Mouse (Mus musculus) erythroblast, embryonic 14.5 days (primary cell): Measurements from ENCODE around the gene Cux1. TPM values are rescaled to one million over a fixed set of nuclear protein-coding genes. Genes with fewer than 3 reads are reported as not detected.

ENCODE experiments used
- H3K27me3 ChIP-seq: 2 replicates; pipeline ENCODE4 v1.6.1; 2012; ENCODE audit warnings: inconsistent platforms; ENCODE audit not compliant: control insufficient read depth
- H3K36me3 ChIP-seq: 2 replicates; pipeline ENCODE4 v1.6.1; 2012; ENCODE audit warnings: mild to moderate bottlenecking, inconsistent platforms; ENCODE audit not compliant: control insufficient read depth
- H3K4me1 ChIP-seq: 2 replicates; pipeline ENCODE4 v1.6.1; 2012; ENCODE audit warnings: inconsistent platforms; ENCODE audit not compliant: control insufficient read depth
- H3K4me3 ChIP-seq: replicated peaks from 2 replicates; pipeline ENCODE3; 2012; ENCODE audit warnings: moderate library complexity, mild to moderate bottlenecking, inconsistent platforms
- H3K9me3 ChIP-seq: 2 replicates; pipeline ENCODE4 v1.6.1; 2012; ENCODE audit warnings: low read length, inconsistent platforms, mixed read lengths; ENCODE audit not compliant: control insufficient read depth
- GATA1 ChIP-seq: IDR thresholded peaks from 2 replicates; pipeline ENCODE4 v1.6.1; 2012; ENCODE audit warnings: low read length, inconsistent platforms, mixed read lengths
- TAL1 ChIP-seq: IDR thresholded peaks from 3 replicates; pipeline ENCODE4 v1.6.1; 2012; ENCODE audit warnings: low read length, inconsistent platforms, mixed read lengths
- polyA plus RNA-seq: library from polyadenylated mRNA; stranded (reverse); fragments of >175 nt; gene quantifications from 2 replicates; pipeline ENCODE4 v1.2.3, GENCODE M21; 2012

Cux1 gene
- polyA plus RNA-seq, 1 experiment: 2.9 TPM

- Histone ChIP-seq H3K36me3 (peaks cover 48% of the 10 kb centered on the region), H3K9me3 (no peaks in the 10 kb centered on the region), H3K27me3 (no peaks in the 10 kb centered on the region), H3K4me1 (no peaks in the 10 kb centered on the region), H3K4me3 (no peak overlapping the region)
- no peak for TF ChIP-seq TAL1
- no peak for TF ChIP-seq GATA1
These were observed 245.9 kb downstream of the Cux1 start for GRCm38 (mm10) chr5:136321378-136321777.

DNA sequence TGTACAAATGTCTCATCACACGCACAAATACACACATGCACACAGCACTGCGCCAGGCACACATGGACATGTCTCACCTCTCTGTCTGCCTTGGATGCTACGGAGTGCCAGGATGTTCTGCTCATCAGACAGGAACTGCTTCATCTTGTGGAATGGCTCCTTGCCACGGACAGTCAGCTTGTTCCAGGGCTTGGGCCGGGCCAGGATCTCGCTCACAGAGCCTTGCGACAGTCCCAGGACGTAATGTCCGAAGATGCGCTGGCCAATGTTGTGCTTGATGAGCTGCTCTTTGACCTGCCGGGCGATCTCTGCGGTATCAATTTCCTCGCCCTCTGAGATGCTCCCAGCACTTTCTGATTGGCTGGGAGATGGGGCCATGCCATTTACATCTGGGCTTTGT is 254.7 kb downstream of the Cux1 start:
- no peaks in the 10 kb centered on the region for H3K27me3 ChIP-seq
- TF ChIP-seq TAL1: no peak
- no peak for TF ChIP-seq GATA1
- H3K36me3 ChIP-seq: peaks cover 75% of the 10 kb centered on the region
- no peaks in the 10 kb centered on the region for H3K9me3 ChIP-seq
- H3K4me3 ChIP-seq: no peak overlapping the region
- H3K4me1 ChIP-seq: no peaks in the 10 kb centered on the region

- Histone ChIP-seq H3K27me3 (no peaks in the 10 kb centered on the region), H3K4me3 (no peak overlapping the region), H3K36me3 (peaks cover 78% of the 10 kb centered on the region), H3K4me1 (no peaks in the 10 kb centered on the region), H3K9me3 (no peaks in the 10 kb centered on the region)
- TF ChIP-seq GATA1: no peak
- no peak for TF ChIP-seq TAL1
These were observed 255.1 kb downstream of the Cux1 start for GRCm38 (mm10) chr5:136312166-136312565.

GRCm38 (mm10) chr5:136306254-136306653 is 261.0 kb downstream of the Cux1 start:
- Histone ChIP-seq H3K4me3 (no peak overlapping the region), H3K9me3 (no peaks in the 10 kb centered on the region), H3K27me3 (no peaks in the 10 kb centered on the region), H3K4me1 (no peaks in the 10 kb centered on the region), H3K36me3 (peaks cover 70% of the 10 kb centered on the region)
- TF ChIP-seq TAL1 (no peak), GATA1 (no peak)

GRCm38 (mm10) chr5:136303409-136303983 is 263.8 kb downstream of the Cux1 start:
- H3K27me3 ChIP-seq: no peaks in the 10 kb centered on the region
- peaks cover 63% of the 10 kb centered on the region for H3K36me3 ChIP-seq
- H3K4me3 ChIP-seq: no peak overlapping the region
- no peak for TF ChIP-seq GATA1
- TF ChIP-seq TAL1: no peak
- no peaks in the 10 kb centered on the region for H3K9me3 ChIP-seq
- no peaks in the 10 kb centered on the region for H3K4me1 ChIP-seq

DNA sequence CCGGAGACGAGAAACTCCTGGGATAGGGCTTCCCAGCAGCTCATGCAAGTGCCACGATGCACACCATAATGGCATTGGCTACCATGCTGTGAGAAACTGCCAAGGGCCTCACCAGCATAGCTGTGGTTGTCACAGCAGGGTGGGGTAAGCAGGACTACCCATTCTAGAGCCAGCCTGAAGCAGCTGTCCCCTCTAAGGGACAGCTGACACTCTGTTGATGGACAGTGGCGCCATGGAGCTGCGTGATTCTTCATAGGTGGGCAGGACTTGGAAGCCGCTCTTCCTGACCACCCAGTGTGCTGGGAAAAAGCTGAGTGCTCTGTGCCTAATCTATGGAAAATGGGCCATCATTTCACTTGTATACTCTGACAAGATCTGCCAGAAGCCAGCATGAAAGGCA is 266.4 kb downstream of the Cux1 start:
- Histone ChIP-seq H3K9me3 (no peaks in the 10 kb centered on the region), H3K27me3 (no peaks in the 10 kb centered on the region), H3K4me1 (no peaks in the 10 kb centered on the region), H3K4me3 (no peak overlapping the region), H3K36me3 (peaks cover 42% of the 10 kb centered on the region)
- TF ChIP-seq TAL1 (no peak), GATA1 (no peak)

DNA sequence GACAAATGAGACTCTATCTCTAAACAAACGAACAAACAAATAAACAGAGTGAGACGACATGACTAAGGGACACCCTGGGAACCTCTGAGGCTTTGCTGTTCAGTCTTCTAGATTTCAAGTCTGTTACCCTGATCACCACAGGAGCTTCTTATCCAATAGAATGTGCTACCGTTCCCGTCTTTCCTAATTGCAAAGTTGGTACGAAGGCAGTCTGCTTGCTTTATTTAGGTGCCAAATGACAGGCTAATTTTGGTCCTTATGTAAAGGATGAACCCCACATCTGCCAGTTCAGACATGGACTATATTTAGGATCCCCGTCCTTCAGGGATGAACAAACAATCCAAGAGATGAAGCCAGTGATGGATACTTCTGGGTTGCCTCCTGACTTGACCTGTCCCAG is 269.6 kb downstream of the Cux1 start:
- H3K36me3 ChIP-seq: peaks cover 22% of the 10 kb centered on the region
- TF ChIP-seq TAL1 (no peak), GATA1 (no peak)
- H3K4me3 ChIP-seq: no peak overlapping the region
- H3K9me3 ChIP-seq: no peaks in the 10 kb centered on the region
- H3K4me1 ChIP-seq: no peaks in the 10 kb centered on the region
- H3K27me3 ChIP-seq: no peaks in the 10 kb centered on the region

DNA sequence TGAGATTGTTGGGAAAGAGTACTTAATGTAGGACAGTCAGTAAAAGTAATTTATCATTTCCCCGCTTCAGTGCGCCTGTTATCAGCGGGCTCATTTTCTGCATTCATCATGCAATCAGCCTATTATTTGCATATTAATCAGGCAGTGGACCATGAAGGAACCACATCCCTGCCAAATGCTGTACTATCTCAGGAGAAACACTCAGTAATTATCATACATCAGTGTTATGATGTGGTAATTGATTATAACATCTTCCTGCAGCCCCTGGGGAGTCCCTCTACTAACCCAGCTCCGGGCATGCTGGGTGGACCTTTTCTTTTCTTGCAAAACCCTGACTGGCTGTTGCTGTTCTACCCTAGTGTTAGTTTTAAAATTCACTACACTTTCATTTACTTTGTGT is 270.4 kb downstream of the Cux1 start:
- no peak for TF ChIP-seq GATA1
- no peak for TF ChIP-seq TAL1
- Histone ChIP-seq H3K9me3 (no peaks in the 10 kb centered on the region), H3K27me3 (no peaks in the 10 kb centered on the region), H3K4me3 (no peak overlapping the region), H3K36me3 (peaks cover 18% of the 10 kb centered on the region), H3K4me1 (no peaks in the 10 kb centered on the region)

DNA sequence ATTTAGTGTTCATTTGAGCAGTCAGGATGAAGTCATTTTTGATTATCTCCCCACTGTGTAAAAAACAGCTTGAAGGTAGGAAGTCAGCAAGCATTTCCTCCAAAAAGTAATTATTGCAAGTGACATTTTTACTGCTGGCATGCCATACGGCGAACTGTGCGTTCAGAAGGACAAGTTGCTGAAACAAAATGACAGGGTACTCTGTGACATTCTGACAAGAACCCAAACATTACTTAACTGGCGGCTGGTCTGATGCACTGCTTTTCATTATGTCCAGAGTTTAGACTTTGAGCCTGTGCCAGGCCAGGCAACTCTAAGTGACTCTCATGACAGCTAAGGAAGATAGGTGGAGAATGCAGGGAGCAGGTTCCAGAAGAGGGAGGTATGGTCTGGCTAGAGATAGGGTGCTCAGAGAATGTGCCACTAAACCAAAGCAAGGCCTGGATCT is 274.3 kb downstream of the Cux1 start:
- peaks cover 7% of the 10 kb centered on the region for H3K36me3 ChIP-seq
- no peaks in the 10 kb centered on the region for H3K27me3 ChIP-seq
- H3K9me3 ChIP-seq: no peaks in the 10 kb centered on the region
- no peaks in the 10 kb centered on the region for H3K4me1 ChIP-seq
- H3K4me3 ChIP-seq: no peak overlapping the region
- TF ChIP-seq TAL1: no peak
- no peak for TF ChIP-seq GATA1

DNA sequence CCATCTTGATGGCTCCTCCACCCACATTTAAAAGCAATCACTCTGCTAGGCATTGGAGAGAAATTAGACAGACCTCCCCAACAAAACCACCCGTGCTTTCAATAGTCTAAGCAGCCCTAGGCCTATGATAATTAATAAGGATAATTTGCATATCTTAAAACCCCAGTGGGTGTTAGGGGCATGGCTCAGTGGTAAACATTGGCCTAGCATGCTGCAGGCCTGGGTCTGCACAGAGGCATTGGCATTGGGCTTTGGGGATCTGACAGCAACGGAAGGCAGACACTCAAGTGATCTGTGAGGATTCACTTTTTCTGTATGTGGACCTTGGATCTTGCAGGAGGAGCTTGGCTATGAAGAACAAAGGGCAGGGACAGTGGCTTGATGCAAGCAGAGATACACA is 274.9 kb downstream of the Cux1 start:
- Histone ChIP-seq H3K9me3 (no peaks in the 10 kb centered on the region), H3K36me3 (peaks cover 7% of the 10 kb centered on the region), H3K27me3 (no peaks in the 10 kb centered on the region), H3K4me3 (no peak overlapping the region), H3K4me1 (no peaks in the 10 kb centered on the region)
- no peak for TF ChIP-seq GATA1
